Mouse (Mus musculus): ENCODE results near the gene Bglap3. TPM values are rescaled to one million over a fixed set of nuclear protein-coding genes. Genes with fewer than 3 reads are reported as not detected.
"Not testable (repeated sequence)": the region's sequence is repeated elsewhere in the genome, so short reads cannot be mapped to it uniquely, and the experiment has no call there.

The Bglap3 gene
- polyA plus RNA-seq, 1 experiment from 2014 or later = 0.24 TPM

DNA sequence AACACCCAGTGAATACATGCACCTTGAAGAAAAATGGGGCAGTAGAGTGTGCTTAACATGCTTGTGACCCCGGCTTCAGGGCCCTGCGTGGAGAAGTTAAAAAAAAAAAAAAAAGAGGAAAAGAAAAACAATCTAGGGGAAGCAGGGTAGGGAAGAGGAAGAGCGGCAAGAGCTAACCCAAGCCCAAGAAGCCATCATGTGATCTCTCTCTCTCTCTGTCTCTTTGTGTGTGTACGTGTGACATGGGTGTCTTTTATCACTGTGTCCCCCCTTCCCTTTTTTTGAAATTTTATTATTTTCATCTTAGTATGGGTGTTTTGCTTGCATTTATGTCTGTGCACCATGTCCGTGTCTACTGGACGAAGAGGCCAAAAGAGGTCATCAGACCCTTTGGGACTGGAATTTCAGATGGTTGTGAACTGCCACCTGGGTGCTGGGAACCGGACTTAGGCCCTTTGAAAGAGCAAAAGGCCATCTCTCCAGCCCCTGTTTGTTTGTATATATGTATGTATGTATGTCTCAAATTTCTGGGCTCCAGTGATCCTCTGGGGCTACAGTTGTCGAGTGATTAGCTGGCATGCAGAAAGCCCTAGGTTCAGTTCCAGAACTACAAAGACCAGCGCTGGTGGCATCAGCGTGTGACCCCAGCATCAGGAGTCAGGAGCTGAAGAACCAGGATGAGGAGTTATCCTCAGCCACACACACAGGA, 31.1 kb upstream of the Bglap3 start:
- DNase-seq (ENCODE audit: extremely low spot score, low spot score) = no peak
- no peak overlapping the region for H3K27ac ChIP-seq
- H3K4me1 ChIP-seq = peaks cover 20% of the 10 kb centered on the region
- H3K4me3 ChIP-seq = no peak overlapping the region
- H3K27me3 ChIP-seq (ENCODE audit: poor library complexity, severe bottlenecking) = no peaks in the 10 kb centered on the region
- no peaks in the 10 kb centered on the region; the same call in 1 of the 2 replicates for H3K9me3 ChIP-seq
- peaks cover 52% of the 10 kb centered on the region for H3K36me3 ChIP-seq (replicated peaks)
- WGBS = 94% methylated on average over 10 of the region's 10 CpGs

- peaks cover 91% of the 10 kb centered on the region for H3K36me3 ChIP-seq (replicated peaks)
- H3K27me3 ChIP-seq (ENCODE audit: poor library complexity, severe bottlenecking) = no peaks in the 10 kb centered on the region
- H3K4me1 ChIP-seq = no peaks in the 10 kb centered on the region
- H3K27ac ChIP-seq = no peak overlapping the region
- no peak overlapping the region for H3K4me3 ChIP-seq
- no peaks in the 10 kb centered on the region for H3K9me3 ChIP-seq
- no peak for DNase-seq (ENCODE audit: extremely low spot score, low spot score)
- 85% methylated on average over 2 of the region's 2 CpGs for WGBS
These were observed 26.1 kb upstream of the Bglap3 start for GRCm38 (mm10) chr3:88398666-88399065.

DNA sequence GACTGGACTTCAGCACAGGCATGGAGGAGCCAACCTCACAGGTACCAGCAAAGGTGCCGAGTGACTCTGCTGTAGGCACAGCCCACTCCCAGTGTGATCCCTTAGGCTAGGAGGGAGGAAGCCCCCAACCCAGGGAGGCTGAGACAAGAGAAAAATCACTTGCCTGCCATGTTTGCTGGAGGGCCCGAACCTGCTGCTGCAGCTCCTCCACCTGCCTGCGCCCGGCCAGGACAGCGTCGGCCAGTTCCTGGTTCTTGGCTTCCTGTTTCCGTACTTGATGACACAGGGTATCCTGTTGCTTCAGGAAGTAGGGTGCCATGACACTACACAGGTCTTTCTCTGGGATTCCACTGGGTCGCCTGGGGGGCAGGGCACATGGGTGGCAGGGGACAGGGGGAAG, 23.2 kb upstream of the Bglap3 start:
- WGBS = 92% methylated on average over 8 of the region's 8 CpGs
- no peaks in the 10 kb centered on the region for H3K9me3 ChIP-seq
- no peak for DNase-seq (ENCODE audit: extremely low spot score, low spot score)
- no peak overlapping the region for H3K4me3 ChIP-seq
- H3K27ac ChIP-seq = no peak overlapping the region
- H3K27me3 ChIP-seq (ENCODE audit: poor library complexity, severe bottlenecking) = no peaks in the 10 kb centered on the region
- H3K36me3 ChIP-seq (replicated peaks) = peaks cover 89% of the 10 kb centered on the region
- H3K4me1 ChIP-seq = no peaks in the 10 kb centered on the region

GRCm38 (mm10) chr3:88395288-88395687, 22.7 kb upstream of the Bglap3 start:
- Histone ChIP-seq H3K27ac (no peak overlapping the region), H3K36me3 (replicated peaks) (peaks cover 89% of the 10 kb centered on the region), H3K27me3 (ENCODE audit: poor library complexity, severe bottlenecking) (no peaks in the 10 kb centered on the region), H3K4me3 (no peak overlapping the region), H3K9me3 (no peaks in the 10 kb centered on the region), H3K4me1 (no peaks in the 10 kb centered on the region)
- no peak for DNase-seq (ENCODE audit: extremely low spot score, low spot score)
- 96% methylated on average over 6 of the region's 6 CpGs for WGBS

- Histone ChIP-seq H3K4me3 (no peak overlapping the region), H3K27me3 (ENCODE audit: poor library complexity, severe bottlenecking) (no peaks in the 10 kb centered on the region), H3K27ac (no peak overlapping the region), H3K4me1 (no peaks in the 10 kb centered on the region), H3K36me3 (replicated peaks) (peaks cover 84% of the 10 kb centered on the region), H3K9me3 (no peaks in the 10 kb centered on the region)
- no peak for DNase-seq (ENCODE audit: extremely low spot score, low spot score)
- WGBS = 90% methylated on average over 9 of the region's 9 CpGs
These were observed 21.3 kb upstream of the Bglap3 start for GRCm38 (mm10) chr3:88393776-88394375.

DNA sequence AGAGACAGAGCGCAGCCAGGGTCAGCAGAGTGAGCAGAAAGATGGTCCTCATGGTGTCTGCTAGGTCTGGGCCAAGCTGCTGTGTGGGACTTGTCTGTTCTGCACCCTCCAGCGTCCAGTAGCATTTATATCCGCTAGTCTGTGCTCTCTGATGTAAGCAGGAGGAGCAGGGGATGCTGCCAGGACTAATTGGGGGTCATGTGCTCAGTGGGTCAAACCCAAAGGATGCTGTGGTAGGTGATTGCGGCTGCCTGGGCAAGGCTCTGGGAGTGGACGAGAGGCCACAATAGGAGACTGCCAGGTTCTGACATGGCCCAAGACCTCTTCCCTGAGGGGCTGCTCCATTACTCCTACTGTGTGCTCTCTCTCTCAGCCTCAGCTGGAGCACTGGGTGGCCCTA, 11.8 kb upstream of the Bglap3 start, which contains the start of gene Bglap:
TSS of gene Bglap (minus strand) at position 101 of the 400 bp plus-strand sequence.
- 81% methylated on average over 5 of the region's 5 CpGs for WGBS

DNA sequence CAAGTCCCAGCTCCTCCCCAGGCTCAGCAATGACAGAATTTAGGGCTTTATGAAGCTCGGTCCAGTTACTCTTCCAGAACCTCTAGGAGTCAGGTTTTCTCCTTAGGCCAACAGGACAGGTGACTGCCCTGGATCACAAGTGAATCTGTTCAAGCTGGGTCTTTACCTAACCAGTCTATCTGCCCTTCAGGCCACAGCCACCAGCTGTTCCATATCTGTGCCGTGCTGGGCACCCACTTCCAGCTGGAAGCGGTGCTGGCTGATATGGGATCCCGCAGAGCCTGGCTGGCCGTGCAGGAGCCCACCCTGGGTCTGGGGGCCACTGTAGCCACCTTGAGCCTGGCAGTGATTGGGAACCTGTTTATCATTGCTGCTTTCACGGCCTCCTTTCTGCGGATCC, 9.8 kb upstream of the Bglap3 start:
- 37% methylated on average over 2 of the region's 7 CpGs for WGBS
- H3K27me3 ChIP-seq (ENCODE audit: poor library complexity, severe bottlenecking); H3K9me3 ChIP-seq; H3K36me3 ChIP-seq (replicated peaks); DNase-seq (ENCODE audit: extremely low spot score, low spot score): not testable (repeated sequence)
- peak overlapping the region; percentile 45; the same call in 1 of the 2 replicates for H3K4me3 ChIP-seq
- 0 out of 2 replicates have a peak overlapping the region, but pooled peaks have one; percentile 81 for H3K27ac ChIP-seq
- peaks cover 21% of the 10 kb centered on the region for H3K4me1 ChIP-seq

More for the DNA sequence above, 11.8 kb upstream of the Bglap3 start, which contains the start of gene Bglap:
- Histone ChIP-seq H3K9me3 (no peaks in the 10 kb centered on the region), H3K4me3 (no peak within 1 kb of the TSS), H3K27ac (no peak within 1 kb of the TSS), H3K27me3 (ENCODE audit: poor library complexity, severe bottlenecking) (no peaks in the 10 kb centered on the region), H3K36me3 (replicated peaks) (no peaks in the 10 kb centered on the region; the same call in 1 of the 2 replicates), H3K4me1 (peaks cover 21% of the 10 kb centered on the region)
- no peak for DNase-seq (ENCODE audit: extremely low spot score, low spot score)

GRCm38 (mm10) chr3:88381389-88382315, 9.1 kb upstream of the Bglap3 start:
- H3K9me3 ChIP-seq; H3K27me3 ChIP-seq (ENCODE audit: poor library complexity, severe bottlenecking); H3K36me3 ChIP-seq (replicated peaks): not testable (repeated sequence)
- Histone ChIP-seq H3K4me3 (peak overlapping the region; percentile 45), H3K4me1 (peaks cover 25% of the 10 kb centered on the region), H3K27ac (peak overlapping the region; percentile 81)
- peak; percentile 51 for DNase-seq (ENCODE audit: extremely low spot score, low spot score)
- 5% methylated on average over 22 of the region's 22 CpGs for WGBS

DNA sequence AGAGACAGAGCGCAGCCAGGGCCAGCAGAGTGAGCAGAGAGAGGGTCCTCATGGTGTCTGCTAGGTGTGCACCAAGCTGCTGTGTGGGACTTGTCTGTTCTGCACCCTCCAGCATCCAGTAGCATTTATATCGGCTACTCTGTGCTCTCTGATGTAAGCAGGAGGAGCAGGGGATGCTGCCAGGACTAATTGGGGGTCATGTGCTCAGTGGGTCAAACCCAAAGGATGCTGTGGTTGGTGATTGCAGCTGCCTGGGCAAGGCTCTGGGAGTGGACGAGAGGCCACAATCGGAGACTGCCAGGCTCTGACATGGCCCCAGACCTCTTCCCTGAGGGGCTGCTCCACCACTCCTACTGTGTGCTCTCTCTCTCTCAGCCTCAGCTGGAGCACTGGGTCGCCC, 6.1 kb upstream of the Bglap3 start, which contains the start of gene Bglap2:
TSS of gene Bglap2 (minus strand) at position 101 of the 400 bp plus-strand sequence.
- not testable (repeated sequence) for H3K4me3 ChIP-seq; DNase-seq (ENCODE audit: extremely low spot score, low spot score); H3K36me3 ChIP-seq (replicated peaks); H3K27me3 ChIP-seq (ENCODE audit: poor library complexity, severe bottlenecking); H3K27ac ChIP-seq; H3K9me3 ChIP-seq
- 76% methylated on average over 5 of the region's 5 CpGs for WGBS
- H3K4me1 ChIP-seq = peaks cover 28% of the 10 kb centered on the region

DNA sequence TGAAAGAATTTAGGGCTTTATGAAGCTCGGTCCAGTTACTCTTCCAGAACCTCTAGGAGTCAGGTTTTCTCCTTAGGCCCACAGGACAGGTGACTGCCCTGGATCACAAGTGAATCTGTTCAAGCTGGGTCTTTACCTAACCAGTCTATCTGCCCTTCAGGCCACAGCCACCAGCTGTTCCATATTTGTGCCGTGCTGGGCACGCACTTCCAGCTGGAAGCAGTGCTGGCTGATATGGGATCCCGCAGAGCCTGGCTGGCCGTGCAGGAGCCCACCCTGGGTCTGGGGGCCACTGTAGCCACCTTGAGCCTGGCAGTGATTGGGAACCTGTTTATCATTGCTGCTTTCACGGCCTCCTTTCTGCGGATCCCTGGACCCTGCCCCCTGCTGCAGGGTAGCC, 4.1 kb upstream of the Bglap3 start:
- 26% methylated on average over 6 of the region's 7 CpGs for WGBS
- H3K9me3 ChIP-seq; H3K36me3 ChIP-seq (replicated peaks); H3K27me3 ChIP-seq (ENCODE audit: poor library complexity, severe bottlenecking); DNase-seq (ENCODE audit: extremely low spot score, low spot score): not testable (repeated sequence)
- peak overlapping the region; percentile 36; the same call in 1 of the 2 replicates for H3K4me3 ChIP-seq
- H3K4me1 ChIP-seq = peaks cover 20% of the 10 kb centered on the region
- H3K27ac ChIP-seq = peak overlapping the region; percentile 78

DNA sequence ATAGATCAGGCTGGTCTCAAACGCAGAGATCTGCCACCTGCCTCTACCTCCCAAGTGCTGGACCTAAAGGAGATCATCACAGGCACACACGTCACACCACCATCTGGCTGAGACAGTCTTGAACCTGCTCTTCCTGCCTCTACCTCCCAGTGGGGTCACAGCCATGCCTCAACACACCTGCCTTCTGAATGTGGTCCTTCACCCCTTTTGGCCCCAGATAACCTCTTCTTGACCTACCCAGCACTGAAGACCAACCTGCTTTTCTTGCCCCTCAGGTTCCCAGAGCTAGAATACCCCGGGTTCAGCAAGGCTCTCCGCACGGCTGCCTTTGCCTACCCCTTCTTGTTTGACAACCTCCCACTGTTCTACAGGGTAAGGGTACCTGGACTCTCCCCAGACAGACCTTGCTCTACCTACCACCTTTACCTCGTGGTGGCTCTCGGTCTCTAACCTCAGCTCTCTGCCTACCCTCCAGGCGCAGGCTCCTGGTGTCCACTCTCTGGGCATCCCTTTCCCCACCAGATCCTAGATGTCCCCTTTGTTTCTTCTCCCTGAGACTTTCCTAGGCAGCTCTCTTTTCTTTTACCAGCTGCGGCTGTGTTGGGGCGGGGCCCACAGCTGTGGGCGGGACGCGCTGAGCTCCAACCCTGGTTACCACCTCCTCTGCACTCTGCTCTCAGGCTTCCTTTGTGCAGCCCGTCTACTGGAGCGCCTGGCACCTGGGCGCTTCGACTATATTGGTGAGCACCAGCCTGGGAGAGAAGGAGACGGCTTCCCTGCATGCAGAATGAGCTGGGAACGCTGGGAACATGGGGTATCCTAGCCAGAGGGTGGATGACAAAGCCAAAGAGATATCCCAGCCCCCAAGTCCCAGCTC, 3.4 kb upstream of the Bglap3 start:
- peaks cover 15% of the 10 kb centered on the region for H3K4me1 ChIP-seq
- H3K27ac ChIP-seq = peak overlapping the region; percentile 78
- peak overlapping the region; percentile 36 for H3K4me3 ChIP-seq
- H3K27me3 ChIP-seq (ENCODE audit: poor library complexity, severe bottlenecking); H3K36me3 ChIP-seq (replicated peaks); H3K9me3 ChIP-seq: not testable (repeated sequence)
- peak; percentile 61 for DNase-seq (ENCODE audit: extremely low spot score, low spot score)
- 9% methylated on average over 18 of the region's 19 CpGs for WGBS

DNA sequence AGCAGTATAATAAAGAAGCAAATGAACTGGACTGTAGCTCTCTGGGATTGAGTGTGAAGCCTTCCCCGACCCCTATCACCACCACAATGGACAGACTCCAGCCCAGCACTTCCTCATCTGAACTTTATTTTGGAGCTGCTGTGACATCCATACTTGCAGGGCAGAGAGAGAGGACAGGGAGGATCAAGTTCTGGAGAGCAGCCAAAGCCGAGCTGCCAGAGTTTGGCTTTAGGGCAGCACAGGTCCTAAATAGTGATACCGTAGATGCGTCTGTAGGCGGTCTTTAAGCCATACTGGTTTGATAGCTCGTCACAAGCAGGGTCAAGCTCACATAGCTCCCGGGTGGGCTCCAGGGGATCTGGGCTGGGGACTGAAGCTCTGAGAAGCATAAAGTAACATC, 4.0 kb downstream of the Bglap3 start:
- not testable (repeated sequence) for H3K36me3 ChIP-seq (replicated peaks); H3K4me3 ChIP-seq; DNase-seq (ENCODE audit: extremely low spot score, low spot score); H3K27ac ChIP-seq
- WGBS = 98% methylated on average over 7 of the region's 7 CpGs
- Histone ChIP-seq H3K27me3 (ENCODE audit: poor library complexity, severe bottlenecking) (peaks cover 41% of the 10 kb centered on the region), H3K9me3 (peaks cover 16% of the 10 kb centered on the region), H3K4me1 (peaks cover 29% of the 10 kb centered on the region)
